Comparison of ENCODE assay signal across 8 mouse cellular contexts in the genomic region with DNA sequence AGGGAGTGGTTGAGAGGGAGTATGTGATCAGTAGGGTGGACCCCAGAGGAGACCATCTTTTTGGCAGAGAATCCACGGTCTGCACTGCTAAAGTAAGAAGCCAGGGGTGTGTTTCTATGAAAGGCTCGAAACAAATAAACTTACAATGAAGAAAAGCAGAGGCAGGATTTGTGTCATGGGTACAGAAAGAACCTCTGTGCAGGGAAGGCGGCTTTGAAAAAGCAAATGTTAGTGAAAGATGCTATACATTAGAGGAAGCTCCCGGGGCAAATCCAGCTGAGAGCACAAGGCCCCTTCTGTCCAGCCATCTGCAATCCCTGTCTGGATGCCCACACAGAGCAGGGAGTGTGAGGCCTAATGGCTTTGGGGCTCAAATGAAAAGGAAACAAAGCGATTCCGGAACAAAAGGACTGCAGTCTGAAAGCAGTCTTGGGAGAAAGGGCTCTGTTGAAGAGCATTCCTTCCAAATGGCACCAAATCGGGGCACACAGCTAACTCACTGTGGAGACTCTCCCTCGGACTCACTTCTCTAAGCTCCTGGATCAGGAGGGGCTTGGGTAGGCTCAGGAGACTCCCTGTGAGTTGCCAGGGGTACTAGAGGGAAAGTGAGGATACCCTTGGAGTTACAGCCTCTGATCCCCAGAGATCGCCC.
DNase-seq lines count a peak whose midpoint lies in the region; ATAC-seq lines count a peak whose summit lies in the region.
"Had no signal": no experiment of that assay in that cellular context is flagged by ENCODE, and none has a peak within 500 bp of the region (broad histone marks: within the 10 kb centered on the region; RNA-seq: fewer than 3 reads in every experiment).

No protein-coding gene starts in this region.

- ATAC-seq in midbrain, embryonic 13.5 days, result peak; percentile 89

- no peak overlapping the region for H3K4me2 ChIP-seq in midbrain, embryonic 13.5 days (replicated peaks)

- DNase-seq in ZHBTc4 (ENCODE audit: low read depth, low spot score) (peak; percentile 30), liver (no peak)
- DNase-seq in cerebellum, postnatal 14 days, result peak; percentile 33 to 39
- DNase-seq in hindbrain, embryonic 10.5 days (ENCODE audit: low spot score), result peak; percentile 61
- no peak for DNase-seq in lung, postnatal 14 days
- no peak for DNase-seq in right cerebral cortex, postnatal 25 days
- DNase-seq: kidney, postnatal 4 days had no signal

- no peak overlapping the region for H3K4me3 ChIP-seq in hindbrain, embryonic 10.5 days
- no peak overlapping the region for H3K4me3 ChIP-seq in midbrain, embryonic 13.5 days (replicated peaks)

- H3K9ac ChIP-seq in midbrain, embryonic 13.5 days (replicated peaks), result no peak overlapping the region

- no peaks in the 10 kb centered on the region for H3K27me3 ChIP-seq in hindbrain, embryonic 10.5 days (ENCODE audit: insufficient read depth, poor library complexity, severe bottlenecking)
- 0 out of 2 replicates have a peak, but pooled peaks cover 2% of the 10 kb centered on the region for H3K27me3 ChIP-seq in midbrain, embryonic 13.5 days

- 14% methylated on average over 9 of the region's 9 CpGs for WGBS in hindbrain, embryonic 10.5 days
- WGBS in midbrain, embryonic 13.5 days, result 6% methylated on average over 9 of the region's 9 CpGs

- H3K27ac ChIP-seq in hindbrain, embryonic 10.5 days, result peak overlapping the region; percentile 90
- peak overlapping the region; percentile 80 for H3K27ac ChIP-seq in midbrain, embryonic 13.5 days

- peaks cover 7% of the 10 kb centered on the region; the same call in 1 of the 2 replicates for H3K9me3 ChIP-seq in hindbrain, embryonic 10.5 days
- H3K9me3 ChIP-seq in midbrain, embryonic 13.5 days, result no peaks in the 10 kb centered on the region

- H3K36me3 ChIP-seq in hindbrain, embryonic 10.5 days, result no peaks in the 10 kb centered on the region
- no peaks in the 10 kb centered on the region for H3K36me3 ChIP-seq in midbrain, embryonic 13.5 days

- H3K4me1 ChIP-seq in hindbrain, embryonic 10.5 days (replicated peaks), result peaks cover 41% of the 10 kb centered on the region
- peaks cover 29% of the 10 kb centered on the region for H3K4me1 ChIP-seq in midbrain, embryonic 13.5 days (replicated peaks)

Comparison
In these comparisons a context has a peak if more than half of its experiments do, and no peak if none do; other contexts are left out.
1. DNase-seq: peak in ZHBTc4 (single experiment), cerebellum, postnatal 14 days (2 of 2) and hindbrain, embryonic 10.5 days (single experiment); none in lung, postnatal 14 days (single experiment), liver (single experiment) and right cerebral cortex, postnatal 25 days (single experiment).